Mouse (Mus musculus) layer of hippocampus, postnatal 36 days (tissue): Measurements from ENCODE around the gene Ap1s3. TPM values are rescaled to one million over a fixed set of nuclear protein-coding genes. Genes with fewer than 3 reads are reported as not detected.

Experiments used
- DNase-seq, 2 experiments: peaks; one replicate each; pipeline ENCODE4 v3.0.0; 2022
- total RNA-seq, 2 experiments: library from RNA; stranded (reverse); gene quantifications; 2 replicates each; pipeline ENCODE4 v1.2.3; 2021

The Ap1s3 gene
- total RNA-seq = 1 to 10 TPM; 2.0 to 2.4 TPM

DNA sequence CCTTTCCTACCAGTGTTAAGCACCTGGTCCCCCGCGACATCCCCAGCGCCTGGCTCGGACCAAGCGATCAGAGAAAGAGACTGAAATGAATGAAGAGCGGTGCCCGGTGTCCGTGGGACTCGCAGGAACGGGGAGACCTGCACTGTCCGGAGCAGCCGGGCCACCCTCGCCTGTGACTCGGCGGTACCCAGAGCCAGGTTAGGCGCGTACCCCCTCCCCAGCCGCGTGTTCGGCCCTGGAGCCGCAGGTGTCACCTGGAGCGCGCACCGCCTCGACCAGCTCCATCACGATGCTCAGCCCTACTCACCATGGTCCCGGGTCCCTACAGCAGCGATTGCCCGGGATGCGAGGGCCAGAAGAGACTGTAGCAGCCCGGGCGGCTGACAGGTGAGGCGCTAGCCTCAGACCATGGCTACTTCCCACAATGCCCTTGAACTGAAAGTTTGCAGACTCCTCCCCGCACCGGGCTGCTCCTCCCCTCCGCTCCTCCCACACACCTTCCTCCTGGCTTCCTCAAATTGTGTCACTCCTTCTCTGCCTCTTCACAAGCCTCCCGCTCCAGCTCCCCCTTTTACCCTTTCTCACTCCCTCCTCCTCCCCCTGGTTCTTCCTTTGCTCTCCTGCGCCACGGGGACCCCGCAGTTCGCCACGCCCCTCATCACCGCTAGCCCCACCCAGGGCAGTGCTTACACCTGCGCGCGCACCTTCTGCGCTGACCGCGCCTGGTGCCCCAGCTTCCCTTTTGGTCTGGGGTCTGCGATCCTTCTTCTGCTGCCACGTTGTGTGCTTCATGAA lies at the start of gene Ap1s3:
Gene Ap1s3, minus strand, starts transcription at position 430 of the 795 bp plus-strand sequence.
- peak; percentile 16 to 38 for DNase-seq

DNA sequence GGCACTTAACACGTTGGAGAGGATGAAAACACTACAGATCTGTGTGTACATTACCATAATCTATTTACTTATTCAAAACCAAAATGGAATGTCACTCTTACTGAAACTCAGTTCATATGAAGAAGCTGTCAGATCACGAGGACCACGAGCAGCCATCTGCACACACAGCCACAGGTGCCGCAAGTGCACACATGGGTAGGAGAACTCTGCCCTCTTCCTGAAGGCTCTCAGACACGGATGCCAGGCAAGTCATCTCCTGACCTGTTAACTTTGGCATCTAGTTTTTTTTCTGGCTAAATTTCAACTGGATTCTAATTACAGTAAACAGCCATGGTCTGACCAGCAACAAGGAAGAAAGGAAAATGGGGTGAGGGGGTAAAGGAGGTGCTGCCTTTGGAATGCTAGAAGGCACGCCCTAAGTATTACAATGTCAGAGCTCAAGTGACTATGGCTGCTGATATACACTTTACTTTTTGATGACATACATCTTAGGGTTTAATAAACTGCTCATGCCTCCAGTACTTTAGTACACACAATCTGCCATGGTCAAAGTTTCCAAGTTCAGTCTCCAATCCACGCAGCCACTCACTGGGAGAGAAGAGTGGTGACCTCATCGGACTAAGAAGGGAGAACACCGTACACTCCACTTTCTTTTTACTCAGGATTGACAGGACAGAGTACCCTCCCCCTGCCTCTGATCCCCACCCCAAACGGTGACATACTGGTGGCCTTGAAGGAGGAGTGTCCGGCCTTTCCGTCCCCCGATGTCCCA lies 42.6 kb upstream of the Ap1s3 start:
- DNase-seq = no peak

- no peak for DNase-seq
Observed at GRCm38 (mm10) chr1:79713081-79713480, 41.3 kb upstream of the Ap1s3 start.

DNA sequence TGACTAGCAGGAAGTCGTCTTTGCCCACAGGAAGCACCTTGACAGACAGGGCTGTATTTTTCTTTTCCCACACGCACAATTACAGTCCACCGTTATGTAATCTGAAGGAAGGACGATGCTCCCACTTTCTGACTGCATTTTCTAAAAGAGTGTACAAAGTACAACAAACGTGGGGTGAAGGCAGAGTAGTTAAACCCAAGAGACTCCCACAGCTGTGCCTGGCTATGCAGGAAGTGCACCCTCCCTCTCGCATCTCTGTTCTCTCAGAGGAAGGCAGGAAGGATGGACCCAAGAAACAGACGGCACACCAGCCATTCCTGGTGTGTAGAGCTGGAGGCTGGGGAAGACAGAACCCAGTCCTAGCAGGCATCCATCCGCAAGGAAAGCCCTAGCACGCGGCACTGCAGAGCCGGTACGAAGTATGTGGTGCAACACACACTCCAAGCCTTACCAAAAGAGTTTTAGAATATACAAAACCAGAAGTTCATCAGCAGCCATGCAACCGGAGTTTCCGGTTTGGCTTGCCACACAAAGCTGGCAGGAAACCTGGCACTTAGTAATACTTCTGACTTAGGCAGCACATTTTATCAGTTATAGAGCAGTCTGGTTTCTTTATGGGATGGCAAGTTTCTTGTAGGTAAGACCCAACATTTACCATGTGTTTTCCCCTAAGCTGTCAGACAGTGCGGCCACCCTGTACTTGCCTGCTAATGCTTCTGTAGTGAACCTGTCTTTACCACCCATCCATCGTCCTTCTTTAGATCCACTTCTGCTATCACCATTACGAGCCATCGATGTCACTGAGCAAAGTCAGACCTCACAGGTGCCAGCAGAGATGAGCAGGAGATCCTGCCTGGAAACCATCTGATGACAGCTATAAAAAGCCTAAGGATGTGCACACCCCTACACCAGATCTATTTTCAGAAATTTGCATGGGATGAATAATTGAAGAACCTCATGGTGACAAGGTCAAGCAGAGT lies 39.7 kb upstream of the Ap1s3 start:
- no peak for DNase-seq

GRCm38 (mm10) chr1:79710678-79711077 lies 38.9 kb upstream of the Ap1s3 start:
- DNase-seq = no peak

DNA sequence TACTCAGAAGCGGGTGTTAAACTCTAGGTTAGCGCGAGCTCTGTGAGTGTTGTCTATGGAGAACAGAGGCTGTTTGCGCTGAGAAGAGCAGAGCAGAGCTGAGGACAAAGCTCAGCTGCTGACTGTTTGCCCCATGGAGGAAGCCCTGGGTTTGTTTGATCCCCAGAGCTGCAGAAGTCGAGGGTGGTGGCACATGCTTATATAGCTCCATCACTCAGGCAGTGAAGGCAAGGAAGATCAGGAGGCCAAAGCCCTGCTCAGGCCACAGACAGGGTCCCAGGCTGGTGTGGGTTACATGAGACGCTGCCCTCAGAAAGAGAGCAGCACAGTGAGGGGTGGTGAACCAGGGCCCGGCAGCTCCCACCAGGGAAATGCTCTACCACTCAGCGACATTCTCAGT lies 38.4 kb upstream of the Ap1s3 start:
- no peak for DNase-seq

DNA sequence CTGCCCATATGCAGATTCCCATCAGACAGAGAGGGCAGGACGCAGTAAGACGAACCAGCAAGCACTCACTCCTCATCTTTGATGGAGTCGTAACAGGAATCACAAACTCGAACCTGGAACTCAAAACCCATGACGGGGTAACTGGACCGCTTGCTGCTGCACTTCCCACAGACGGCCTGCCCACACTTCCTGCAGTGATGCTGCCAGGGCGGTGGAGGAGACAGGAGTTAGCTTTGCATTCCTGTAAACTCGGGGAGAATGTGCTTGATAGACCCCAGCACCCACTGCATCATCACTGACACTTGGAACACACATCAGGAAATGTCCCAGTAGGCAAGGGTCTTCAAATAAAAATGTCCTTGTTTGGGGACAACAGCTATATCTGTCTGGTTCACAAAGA lies 35.6 kb upstream of the Ap1s3 start:
- no peak for DNase-seq

- DNase-seq = no peak
Observed at GRCm38 (mm10) chr1:79706707-79707106, 34.9 kb upstream of the Ap1s3 start.

- DNase-seq = no peak
Observed at GRCm38 (mm10) chr1:79704672-79705071, 32.9 kb upstream of the Ap1s3 start.

GRCm38 (mm10) chr1:79703520-79703919 lies 31.7 kb upstream of the Ap1s3 start:
- DNase-seq = no peak

- DNase-seq = no peak
Observed at GRCm38 (mm10) chr1:79698506-79698905, 26.7 kb upstream of the Ap1s3 start.

- peak in 1 of 2 experiments; percentile 43 for DNase-seq
Observed at GRCm38 (mm10) chr1:79697382-79697781, 25.6 kb upstream of the Ap1s3 start.

- no peak for DNase-seq
Observed at GRCm38 (mm10) chr1:79696933-79697332, 25.2 kb upstream of the Ap1s3 start.

- no peak for DNase-seq
Observed at GRCm38 (mm10) chr1:79692482-79692881, 20.7 kb upstream of the Ap1s3 start.

GRCm38 (mm10) chr1:79687254-79687653 lies 15.5 kb upstream of the Ap1s3 start:
- DNase-seq = no peak

- DNase-seq = no peak
Observed at GRCm38 (mm10) chr1:79684027-79684426, 12.3 kb upstream of the Ap1s3 start.

DNA sequence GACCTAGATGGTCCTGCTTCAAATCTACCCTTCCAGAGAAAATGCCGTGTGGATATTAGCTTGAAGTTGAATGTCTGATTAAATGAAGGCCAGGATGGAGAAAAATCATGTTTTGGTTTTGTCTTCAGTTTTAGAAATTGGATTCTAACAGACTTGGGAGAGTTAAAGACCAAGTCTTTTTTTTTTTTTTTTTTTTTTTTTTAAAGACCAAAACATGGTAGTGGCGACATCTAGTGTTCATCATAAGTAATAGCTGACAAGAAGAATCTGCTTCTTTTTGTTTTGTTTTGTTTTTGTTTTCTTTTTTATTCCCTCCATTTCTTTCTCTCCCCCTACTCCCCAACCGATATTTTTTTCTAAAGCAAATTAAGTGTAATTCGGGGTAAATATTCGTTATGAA lies 11.2 kb upstream of the Ap1s3 start:
- DNase-seq = no peak

- no peak for DNase-seq
Observed at GRCm38 (mm10) chr1:79680777-79681176, 9.0 kb upstream of the Ap1s3 start.

- no peak for DNase-seq
Observed at GRCm38 (mm10) chr1:79678117-79678684, 6.4 kb upstream of the Ap1s3 start.

- DNase-seq = no peak
Observed at GRCm38 (mm10) chr1:79675716-79676115, 3.9 kb upstream of the Ap1s3 start.

DNA sequence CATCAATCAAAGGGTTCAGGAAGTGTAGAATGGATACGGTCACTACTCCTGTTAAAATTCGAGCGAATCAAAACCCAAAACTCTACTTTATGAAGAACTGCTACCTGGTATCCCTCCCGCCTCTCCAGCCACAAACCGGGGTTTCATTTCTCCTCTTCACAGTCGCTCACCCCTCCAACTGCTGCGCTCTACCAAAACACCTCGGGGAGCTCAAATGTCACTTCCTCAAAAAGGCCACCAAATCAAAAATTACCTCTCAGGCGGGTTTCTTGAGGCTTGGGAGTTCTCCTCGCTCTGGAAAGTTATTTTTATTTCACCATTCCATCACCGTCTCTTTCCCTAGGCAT lies 603 bp downstream of the Ap1s3 start:
- no peak for DNase-seq

DNA sequence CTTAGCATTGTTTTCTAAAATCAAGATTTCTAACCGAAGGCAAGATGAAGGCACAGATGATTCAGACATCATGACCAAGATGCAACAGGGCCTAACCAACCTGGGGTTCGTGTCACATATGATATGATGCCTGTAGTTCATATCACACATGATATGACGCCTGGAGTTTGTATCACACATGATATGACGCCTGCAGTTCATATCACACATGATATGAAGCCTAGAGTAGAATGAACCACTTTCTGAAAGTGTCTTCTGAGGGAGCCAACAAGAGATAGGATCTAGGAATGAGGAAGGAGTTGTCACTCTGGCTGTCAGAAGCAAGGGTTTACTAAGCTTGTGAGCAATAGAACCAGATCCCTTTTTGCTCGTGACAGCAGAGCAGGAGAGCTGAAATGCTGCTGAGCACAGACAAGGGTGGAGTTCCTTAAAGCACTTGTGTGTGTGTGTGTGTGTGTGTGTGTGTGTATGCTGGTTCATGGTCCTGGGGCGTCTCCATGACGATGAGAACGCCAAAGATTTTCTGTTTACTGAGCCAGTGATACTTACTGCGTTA lies 2.3 kb downstream of the Ap1s3 start:
- no peak for DNase-seq
